Mouse (Mus musculus) kidney, postnatal 0 days (tissue): ENCODE measurements around the gene Nkd1. TPM values are rescaled to one million over a fixed set of nuclear protein-coding genes. Genes with fewer than 3 reads are reported as not detected.
A peak's percentile ranks its signal among the peaks of the same experiment; 100 is the strongest.

Experiments used
- ATAC-seq: fragments of 200-750 bp; cut with Nextera tagmentation; replicated peaks from 2 replicates; pipeline ENCODE4 v1.8.0; 2017; ENCODE audit warnings: low read depth, moderate number of reproducible peaks, moderate TSS enrichment, moderate library complexity; ENCODE audit not compliant: low FRiP score
- DNase-seq: peaks from one replicate; pipeline ENCODE4 v3.0.0-alpha.2; 2016; ENCODE audit warnings: low spot score
- H3K27ac ChIP-seq: fragments of 300-500 bp; sonication (generic); 2 replicates; pipeline ENCODE4 v1.5.1; 2014; ENCODE audit warnings: mild to moderate bottlenecking
- H3K27me3 ChIP-seq: fragments of 300-500 bp; sonication (generic); 2 replicates; pipeline ENCODE4 v1.6.1; 2014; ENCODE audit warnings: low read length, mixed read lengths; ENCODE audit not compliant: insufficient read depth
- H3K36me3 ChIP-seq: fragments of 300-500 bp; sonication (generic); 2 replicates; pipeline ENCODE4 v1.6.1; 2014; ENCODE audit warnings: low read length, mixed read lengths; ENCODE audit not compliant: insufficient read depth
- H3K4me1 ChIP-seq: fragments of 300-500 bp; sonication (generic); replicated peaks from 2 replicates; pipeline ENCODE4 v1.6.1; 2014; ENCODE audit warnings: antibody characterized with exemption, low read length, mixed read lengths; ENCODE audit not compliant: insufficient read depth
- H3K4me2 ChIP-seq: fragments of 300-500 bp; sonication (generic); 2 replicates; pipeline ENCODE4 v1.6.1; 2014; ENCODE audit warnings: mild to moderate bottlenecking, low read length, moderate library complexity, mixed read lengths
- H3K4me3 ChIP-seq: fragments of 300-500 bp; sonication (generic); replicated peaks from 2 replicates; pipeline ENCODE4 v1.5.1; 2014; ENCODE audit warnings: low read depth, low read length
- H3K9ac ChIP-seq: fragments of 300-500 bp; sonication (generic); 2 replicates; pipeline ENCODE4 v1.6.1; 2014; ENCODE audit warnings: low read depth, low read length
- H3K9me3 ChIP-seq: fragments of 300-500 bp; sonication (generic); replicated peaks from 2 replicates; pipeline ENCODE4 v1.6.1; 2016; ENCODE audit warnings: low read length, inconsistent platforms, mixed read lengths
- CTCF ChIP-seq: IDR thresholded peaks from 2 replicates; pipeline ENCODE4 v1.5.1; 2016; ENCODE audit warnings: antibody characterized with exemption, low read depth, mild to moderate bottlenecking, moderate library complexity
- WGBS: fragments of 180-500 bp; shearing (Covaris S2); extraction: QIAGEN DNeasy Blood & Tissue Kit; methylation state at CpG from one replicate; pipeline ENCODE4 v1.1.7; 2014; 5-methylcytosine and 5-hydroxymethylcytosine counted together
- polyA plus RNA-seq: library from polyadenylated mRNA; unstranded; fragments of >200 nt; fragmentation: Nextera tagmentation; extraction: Ambion mirVana; gene quantifications from 2 replicates; pipeline ENCODE4 v1.2.1, GENCODE M21; 2015

Gene Nkd1
- polyA plus RNA-seq, 1 experiment from 2014 or later, result 68.1 TPM

DNA sequence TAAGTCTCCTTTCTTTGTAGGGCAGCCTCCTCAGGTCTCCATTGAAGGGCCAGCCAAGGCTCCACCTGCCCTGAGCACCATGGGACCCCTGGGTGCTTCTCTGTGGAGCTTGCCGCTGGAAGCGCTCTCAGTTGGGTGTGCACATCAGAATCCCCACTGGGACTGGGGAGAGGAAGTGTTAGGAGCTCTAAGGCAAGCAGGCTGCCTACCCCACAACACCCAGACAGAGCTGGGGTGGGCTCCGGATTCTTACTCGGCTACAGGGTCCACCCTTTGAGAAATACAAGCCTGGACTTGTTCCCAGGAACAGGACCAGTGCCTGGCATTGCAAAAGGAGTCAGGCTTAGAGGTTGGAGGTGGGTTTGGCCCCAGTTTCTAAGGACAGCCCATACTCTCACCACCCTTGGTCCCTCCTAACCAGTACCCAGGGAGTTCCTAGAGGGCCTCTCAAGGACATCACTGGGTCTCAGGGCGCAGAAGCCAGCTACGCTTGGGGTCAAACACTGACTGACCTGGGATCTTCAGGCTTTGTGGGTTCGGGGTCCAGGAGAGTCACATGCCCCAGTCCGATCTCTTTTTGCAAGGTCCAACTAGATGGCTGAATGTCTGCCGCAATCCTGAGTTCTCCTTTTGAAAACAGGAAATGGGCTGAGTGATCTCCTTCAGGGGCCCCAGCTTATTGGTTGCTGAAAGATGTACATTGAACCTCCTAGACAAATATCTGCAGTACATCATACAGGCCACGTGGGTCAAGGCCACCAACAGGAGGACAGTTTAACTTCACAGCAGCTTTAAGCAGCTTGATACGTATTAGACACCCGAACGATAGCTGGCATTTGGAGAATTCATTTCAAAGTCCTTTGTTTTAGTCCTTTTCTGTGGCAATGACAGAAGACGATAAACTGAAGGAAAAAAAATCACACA, 114.6 kb downstream of the Nkd1 start, which contains the start of gene Snx20:
Gene Snx20, minus strand, starts transcription at position 655 of the 924 bp plus-strand sequence.
- Histone ChIP-seq H3K4me3 (no peak within 1 kb of the TSS), H3K27ac (0 out of 2 replicates have a peak within 1 kb of the TSS, but pooled peaks have one; percentile 16), H3K4me2 (no peak within 1 kb of the TSS), H3K9ac (no peak within 1 kb of the TSS), H3K9me3 (no peaks in the 10 kb centered on the region), H3K27me3 (no peaks in the 10 kb centered on the region), H3K4me1 (no peaks in the 10 kb centered on the region), H3K36me3 (no peaks in the 10 kb centered on the region)
- 81% methylated on average over 14 of the region's 14 CpGs for WGBS
- DNase-seq, result no peak
- ATAC-seq, result no peak
- no peak for TF ChIP-seq CTCF

GRCm38 (mm10) chr8:88637092-88638000, 116.2 kb downstream of the Nkd1 start:
- H3K36me3 ChIP-seq, result no peaks in the 10 kb centered on the region
- no peak for DNase-seq
- WGBS, result 84% methylated on average over 9 of the region's 9 CpGs
- H3K9me3 ChIP-seq, result no peaks in the 10 kb centered on the region
- no peak overlapping the region for H3K27ac ChIP-seq
- no peak overlapping the region for H3K4me2 ChIP-seq
- no peaks in the 10 kb centered on the region for H3K27me3 ChIP-seq
- ATAC-seq, result no peak
- no peak overlapping the region for H3K9ac ChIP-seq
- no peaks in the 10 kb centered on the region for H3K4me1 ChIP-seq
- TF ChIP-seq CTCF, result no peak
- no peak overlapping the region for H3K4me3 ChIP-seq

DNA sequence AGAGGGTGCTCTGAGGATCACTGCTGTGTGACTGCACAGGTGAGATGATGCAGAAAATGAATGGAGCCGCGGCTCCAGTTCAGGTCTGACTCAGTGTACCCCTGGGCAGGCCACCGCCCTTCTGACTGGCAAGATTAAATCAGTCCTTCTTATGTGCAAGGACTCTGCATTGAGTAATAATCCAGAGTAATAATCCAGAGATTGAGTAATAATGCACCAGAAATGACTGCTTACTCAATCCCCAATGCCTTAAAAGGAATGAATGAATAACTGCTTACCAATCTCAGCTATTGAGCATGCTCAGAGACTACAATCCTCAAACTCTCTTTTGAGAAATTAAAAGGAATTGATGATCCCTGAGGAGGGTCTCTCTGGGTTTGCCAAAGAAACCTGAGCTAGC, 117.8 kb downstream of the Nkd1 start:
- no peak for TF ChIP-seq CTCF
- ATAC-seq (no peak), DNase-seq (no peak)
- Histone ChIP-seq H3K4me1 (no peaks in the 10 kb centered on the region), H3K4me2 (no peak overlapping the region), H3K9me3 (no peaks in the 10 kb centered on the region), H3K27ac (no peak overlapping the region), H3K4me3 (no peak overlapping the region), H3K36me3 (no peaks in the 10 kb centered on the region), H3K9ac (no peak overlapping the region), H3K27me3 (no peaks in the 10 kb centered on the region)
- WGBS, result 92% methylated on average over 3 of the region's 3 CpGs

GRCm38 (mm10) chr8:88642734-88643564, 121.8 kb downstream of the Nkd1 start:
- H3K27me3 ChIP-seq, result no peaks in the 10 kb centered on the region
- no peak for TF ChIP-seq CTCF
- H3K27ac ChIP-seq, result no peak overlapping the region
- no peak overlapping the region for H3K4me3 ChIP-seq
- H3K4me2 ChIP-seq, result no peak overlapping the region
- no peaks in the 10 kb centered on the region for H3K36me3 ChIP-seq
- 0 out of 2 replicates have a peak, but pooled peaks cover 4% of the 10 kb centered on the region for H3K4me1 ChIP-seq
- 85% methylated on average over 5 of the region's 5 CpGs for WGBS
- ATAC-seq, result no peak
- H3K9me3 ChIP-seq, result no peaks in the 10 kb centered on the region
- no peak overlapping the region for H3K9ac ChIP-seq
- DNase-seq, result no peak

Other genes starting within 250 kb of the Nkd1 start
- gene Adcy7, start 249.0 kb upstream of the Nkd1 start, polyA plus RNA-seq, result 4.3 TPM in 2 replicates
- gene Brd7, start 159.2 kb upstream of the Nkd1 start, polyA plus RNA-seq, result 64.6 and 75.1 TPM in 2 replicates
- gene Snx20, start 114.8 kb downstream of the Nkd1 start, polyA plus RNA-seq, result 2.9 and 3.0 TPM in 2 replicates
- 0.32 and 0.38 TPM in 2 replicates for gene Nod2, start 126.0 kb downstream of the Nkd1 start, polyA plus RNA-seq
- gene Cyld, start 175.7 kb downstream of the Nkd1 start, polyA plus RNA-seq, result 9.5 and 11.4 TPM in 2 replicates